Mouse (Mus musculus) heart, embryonic 15.5 days (tissue): ENCODE measurements at regions not wholly inside any gene's neighbourhood (a gene's known extent, or its start where the extent isn't known, plus 50 kb on each side); places are given as distances from the start of the nearest gene placed in this dataset.
"Not testable (repeated sequence)": the region's sequence is repeated elsewhere in the genome, so short reads cannot be mapped to it uniquely, and the experiment has no call there.

Experiments
- ATAC-seq: fragments of 200-750 bp; cut with Nextera tagmentation; replicated peaks from 2 replicates; pipeline ENCODE4 v1.8.0; 2017; ENCODE audit warnings: low read depth, moderate TSS enrichment; ENCODE audit not compliant: insufficient number of reproducible peaks, insufficient read depth, low FRiP score
- H3K27ac ChIP-seq: fragments of 300-500 bp; sonication (generic); 2 replicates; pipeline ENCODE4 v1.5.1; 2015; ENCODE audit warnings: mild to moderate bottlenecking, inconsistent platforms
- H3K27me3 ChIP-seq: fragments of 300-500 bp; sonication (generic); 2 replicates; pipeline ENCODE4 v1.6.1; 2015; ENCODE audit warnings: inconsistent platforms
- H3K36me3 ChIP-seq: fragments of 300-500 bp; sonication (generic); 2 replicates; pipeline ENCODE4 v1.6.1; 2015; ENCODE audit warnings: mild to moderate bottlenecking, inconsistent platforms
- H3K4me1 ChIP-seq: fragments of 300-500 bp; sonication (generic); replicated peaks from 2 replicates; pipeline ENCODE4 v1.6.1; 2015; ENCODE audit warnings: inconsistent platforms
- H3K4me2 ChIP-seq: fragments of 300-500 bp; sonication (generic); 2 replicates; pipeline ENCODE4 v1.6.1; 2015; ENCODE audit warnings: inconsistent platforms, mild to moderate bottlenecking, moderate library complexity
- H3K4me3 ChIP-seq: fragments of 300-500 bp; sonication (generic); 2 replicates; pipeline ENCODE4 v1.5.1; 2015; ENCODE audit warnings: mild to moderate bottlenecking, inconsistent platforms
- H3K9ac ChIP-seq: fragments of 300-500 bp; sonication (generic); 2 replicates; pipeline ENCODE4 v1.6.1; 2015; ENCODE audit warnings: mild to moderate bottlenecking, inconsistent platforms
- H3K9me3 ChIP-seq: fragments of 300-500 bp; sonication (generic); replicated peaks from 2 replicates; pipeline ENCODE4 v1.6.1; 2016; ENCODE audit warnings: inconsistent platforms
- WGBS: fragments of 180-500 bp; shearing (Covaris S2); methylation state at CpG from one replicate; pipeline ENCODE4 v1.1.7; 2015; ENCODE audit warnings: mixed read lengths; 5-methylcytosine and 5-hydroxymethylcytosine counted together

GRCm38 (mm10) chrX:114802061-114802460 is 102.8 kb upstream of the Ube2dnl1 start:
- WGBS = 57% methylated on average over 4 of the region's 4 CpGs
- not testable (repeated sequence) for H3K9ac ChIP-seq, ATAC-seq

GRCm38 (mm10) chrX:114816267-114816666 is 88.5 kb upstream of the Ube2dnl1 start:
- no peak overlapping the region for H3K9ac ChIP-seq
- WGBS = 23% methylated on average over 4 of the region's 4 CpGs
- ATAC-seq = no peak
- no peaks in the 10 kb centered on the region for H3K9me3 ChIP-seq
- H3K36me3 ChIP-seq = no peaks in the 10 kb centered on the region
- H3K4me2 ChIP-seq = no peak overlapping the region
- no peak overlapping the region for H3K4me3 ChIP-seq
- no peaks in the 10 kb centered on the region for H3K27me3 ChIP-seq
- H3K4me1 ChIP-seq = no peaks in the 10 kb centered on the region
- no peak overlapping the region for H3K27ac ChIP-seq

More at GRCm38 (mm10) chrX:114802061-114802460, 102.8 kb upstream of the Ube2dnl1 start:
- not testable (repeated sequence) for H3K4me2 ChIP-seq, H3K27me3 ChIP-seq, H3K36me3 ChIP-seq, H3K4me1 ChIP-seq, H3K27ac ChIP-seq, H3K9me3 ChIP-seq, H3K4me3 ChIP-seq

- Histone ChIP-seq H3K4me3 (no peak overlapping the region), H3K4me1 (no peaks in the 10 kb centered on the region), H3K36me3 (no peaks in the 10 kb centered on the region), H3K27ac (no peak overlapping the region), H3K27me3 (no peaks in the 10 kb centered on the region), H3K9ac (no peak overlapping the region), H3K9me3 (no peaks in the 10 kb centered on the region), H3K4me2 (no peak overlapping the region)
- no peak for ATAC-seq
- 55% methylated on average over 3 of the region's 3 CpGs for WGBS
Observed at GRCm38 (mm10) chrX:114836906-114837305, 67.9 kb upstream of the Ube2dnl1 start.

GRCm38 (mm10) chrX:114843510-114843909 is 61.3 kb upstream of the Ube2dnl1 start:
- H3K4me1 ChIP-seq = 0 out of 2 replicates have a peak, but pooled peaks cover 2% of the 10 kb centered on the region
- H3K9me3 ChIP-seq = no peaks in the 10 kb centered on the region
- no peak overlapping the region for H3K4me3 ChIP-seq
- no peak overlapping the region for H3K27ac ChIP-seq
- whole genome bisulfite sequencing = 48% methylated on average over 1 of the region's 1 CpGs
- ATAC-seq = peak; percentile 35
- H3K4me2 ChIP-seq = no peak overlapping the region
- no peaks in the 10 kb centered on the region for H3K36me3 ChIP-seq
- no peaks in the 10 kb centered on the region for H3K27me3 ChIP-seq
- no peak overlapping the region for H3K9ac ChIP-seq
